Mouse (Mus musculus) liver, embryonic 13.5 days (tissue): ENCODE results near the gene Cyb5d1. TPM values are rescaled to one million over a fixed set of nuclear protein-coding genes. Genes with fewer than 3 reads are reported as not detected.
A peak's percentile ranks its signal among the peaks of the same experiment; 100 is the strongest.

Experiments used
- ATAC-seq: fragments of 200-750 bp; cut with Nextera tagmentation; 2 replicates; pipeline ENCODE4 v1.8.0; 2017; ENCODE audit warnings: low read depth, mild to moderate bottlenecking, moderate number of reproducible peaks, moderate library complexity
- DNase-seq: peaks from one replicate; pipeline ENCODE4 v3.0.0; 2022
- H3K27ac ChIP-seq: fragments of 300-500 bp; sonication (generic); 2 replicates; pipeline ENCODE4 v1.5.1; 2015; ENCODE audit warnings: moderate library complexity, mild to moderate bottlenecking, inconsistent platforms
- H3K27me3 ChIP-seq: fragments of 300-500 bp; sonication (generic); 2 replicates; pipeline ENCODE4 v1.6.1; 2015; ENCODE audit warnings: mild to moderate bottlenecking, inconsistent platforms
- H3K36me3 ChIP-seq: fragments of 300-500 bp; sonication (generic); 2 replicates; pipeline ENCODE4 v1.6.1; 2015; ENCODE audit warnings: mild to moderate bottlenecking, inconsistent platforms
- H3K4me1 ChIP-seq: fragments of 300-500 bp; sonication (generic); replicated peaks from 2 replicates; pipeline ENCODE4 v1.6.1; 2015; ENCODE audit warnings: inconsistent platforms
- H3K4me2 ChIP-seq: fragments of 300-500 bp; sonication (generic); 2 replicates; pipeline ENCODE4 v1.6.1; 2015; ENCODE audit warnings: inconsistent platforms, mild to moderate bottlenecking, moderate library complexity
- H3K4me3 ChIP-seq: fragments of 300-500 bp; sonication (generic); replicated peaks from 2 replicates; pipeline ENCODE4 v1.5.1; 2015; ENCODE audit warnings: mild to moderate bottlenecking, inconsistent platforms
- H3K9ac ChIP-seq: fragments of 300-500 bp; sonication (generic); 2 replicates; pipeline ENCODE4 v1.6.1; 2015; ENCODE audit warnings: mild to moderate bottlenecking, inconsistent platforms
- H3K9me3 ChIP-seq: fragments of 300-500 bp; sonication (generic); replicated peaks from 2 replicates; pipeline ENCODE4 v1.6.1; 2016; ENCODE audit warnings: inconsistent platforms
- WGBS: fragments of 180-500 bp; shearing (Covaris S2); methylation state at CpG from one replicate; pipeline ENCODE4 v1.1.7; 2015; ENCODE audit not compliant: insufficient replicate concordance; 5-methylcytosine and 5-hydroxymethylcytosine counted together
- polyA plus RNA-seq: library from polyadenylated mRNA; unstranded; fragments of >200 nt; fragmentation: Nextera tagmentation; extraction: Ambion mirVana; gene quantifications from 2 replicates; pipeline ENCODE4 v1.2.1, GENCODE M21; 2015

Cyb5d1 gene
- polyA plus RNA-seq, 1 experiment from 2014 or later, result 10.3 TPM

DNA sequence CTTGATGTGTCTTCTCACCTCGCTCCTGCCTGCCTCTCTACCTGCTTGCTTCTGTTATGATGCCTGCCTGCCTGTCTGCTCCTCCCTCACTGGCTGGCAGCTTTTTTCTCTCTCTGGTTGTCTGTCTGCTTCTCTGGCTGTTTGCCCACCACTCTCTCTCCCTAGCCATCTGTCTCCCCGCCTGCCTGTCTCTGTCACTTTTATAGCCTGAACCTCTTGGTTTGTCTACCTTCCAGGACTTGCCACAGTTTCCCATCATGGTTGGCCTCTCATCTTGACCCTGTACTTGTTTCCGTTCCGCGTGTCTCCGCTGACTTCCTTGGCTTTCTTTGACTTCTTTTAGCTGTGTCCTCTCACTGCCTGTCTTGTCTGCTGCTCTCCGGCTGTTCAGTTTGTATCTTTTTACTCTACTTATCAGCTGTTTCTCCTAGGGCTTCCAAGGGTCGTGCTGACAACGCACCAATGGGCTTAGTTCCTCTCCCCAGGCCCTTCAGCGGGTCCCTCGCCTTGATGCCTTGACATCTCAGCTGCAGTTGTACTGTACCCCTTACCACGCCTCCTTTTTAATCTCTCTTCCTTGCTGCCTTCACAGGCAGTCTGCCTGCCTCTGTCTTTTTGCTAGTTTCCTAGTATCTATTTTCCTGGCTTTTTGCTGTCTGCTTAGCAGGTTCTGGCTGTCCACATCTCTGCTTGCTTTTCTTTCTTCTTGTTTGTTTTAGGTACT lies 23.2 kb downstream of the Cyb5d1 start:
- Histone ChIP-seq H3K4me1 (peaks cover 78% of the 10 kb centered on the region), H3K27ac (peak overlapping the region; percentile 91), H3K4me2 (peak overlapping the region; percentile 69), H3K9me3 (no peaks in the 10 kb centered on the region), H3K4me3 (peak overlapping the region; percentile 47), H3K36me3 (no peaks in the 10 kb centered on the region), H3K9ac (peak overlapping the region; percentile 24), H3K27me3 (peaks cover 39% of the 10 kb centered on the region)
- no peak for ATAC-seq
- no peak for DNase-seq
- WGBS, result 37% methylated on average over 12 of the region's 12 CpGs

DNA sequence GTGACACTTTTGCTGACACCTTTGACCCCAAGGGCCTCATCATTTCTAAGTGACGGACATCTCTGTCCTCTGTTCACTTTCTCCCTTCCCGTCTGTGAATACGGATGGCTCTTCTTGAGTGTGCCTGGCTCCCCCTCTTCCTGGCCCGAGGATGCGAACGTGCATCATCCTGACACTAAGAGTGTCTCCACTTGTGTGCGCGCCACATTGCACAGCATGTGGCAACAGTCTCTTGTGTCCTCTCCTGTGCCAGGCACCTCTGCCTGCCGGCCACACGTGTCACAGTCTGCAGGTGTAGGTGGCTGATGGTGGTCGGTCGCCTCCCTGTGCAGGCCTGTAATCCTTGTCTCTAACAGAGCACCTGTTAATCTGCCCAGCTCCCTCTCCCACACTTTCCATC lies 23.8 kb downstream of the Cyb5d1 start:
- Histone ChIP-seq H3K36me3 (no peaks in the 10 kb centered on the region), H3K9ac (peak overlapping the region; percentile 24; the same call in 1 of the 2 replicates), H3K4me1 (peaks cover 78% of the 10 kb centered on the region), H3K4me3 (peak overlapping the region; percentile 47; the same call in 1 of the 2 replicates), H3K4me2 (peak overlapping the region; percentile 69), H3K27me3 (peaks cover 46% of the 10 kb centered on the region), H3K27ac (peak overlapping the region; percentile 91), H3K9me3 (no peaks in the 10 kb centered on the region)
- 72% methylated on average over 12 of the region's 12 CpGs for WGBS
- ATAC-seq (no peak), DNase-seq (no peak)

DNA sequence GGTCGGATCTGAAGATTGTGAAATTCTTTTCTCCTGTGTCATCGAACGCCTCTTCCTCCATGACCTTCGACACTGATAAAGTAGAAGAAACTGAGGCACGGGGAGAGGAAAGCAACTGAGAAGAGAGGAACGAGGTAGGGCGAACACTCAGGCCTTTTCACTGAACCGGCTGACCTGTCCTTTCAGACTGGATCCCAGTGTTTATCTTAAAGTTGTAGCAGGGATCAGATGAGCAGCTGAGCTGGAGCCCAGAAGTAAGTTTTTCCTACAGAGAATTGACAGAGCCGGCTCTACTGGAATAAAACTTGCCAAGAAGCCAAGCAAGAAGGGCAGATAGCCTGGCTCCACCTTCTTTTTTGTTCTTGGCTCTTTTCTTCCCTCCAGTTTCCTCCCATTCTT lies 24.6 kb downstream of the Cyb5d1 start:
- Histone ChIP-seq H3K9ac (peak overlapping the region; percentile 5; the same call in 1 of the 2 replicates), H3K4me2 (peak overlapping the region; percentile 18; the same call in 1 of the 2 replicates), H3K9me3 (no peaks in the 10 kb centered on the region), H3K4me3 (no peak overlapping the region), H3K27ac (peak overlapping the region; percentile 91), H3K36me3 (no peaks in the 10 kb centered on the region), H3K27me3 (peaks cover 54% of the 10 kb centered on the region), H3K4me1 (peaks cover 81% of the 10 kb centered on the region)
- DNase-seq (no peak), ATAC-seq (no peak)
- WGBS, result 37% methylated on average over 9 of the region's 9 CpGs

DNA sequence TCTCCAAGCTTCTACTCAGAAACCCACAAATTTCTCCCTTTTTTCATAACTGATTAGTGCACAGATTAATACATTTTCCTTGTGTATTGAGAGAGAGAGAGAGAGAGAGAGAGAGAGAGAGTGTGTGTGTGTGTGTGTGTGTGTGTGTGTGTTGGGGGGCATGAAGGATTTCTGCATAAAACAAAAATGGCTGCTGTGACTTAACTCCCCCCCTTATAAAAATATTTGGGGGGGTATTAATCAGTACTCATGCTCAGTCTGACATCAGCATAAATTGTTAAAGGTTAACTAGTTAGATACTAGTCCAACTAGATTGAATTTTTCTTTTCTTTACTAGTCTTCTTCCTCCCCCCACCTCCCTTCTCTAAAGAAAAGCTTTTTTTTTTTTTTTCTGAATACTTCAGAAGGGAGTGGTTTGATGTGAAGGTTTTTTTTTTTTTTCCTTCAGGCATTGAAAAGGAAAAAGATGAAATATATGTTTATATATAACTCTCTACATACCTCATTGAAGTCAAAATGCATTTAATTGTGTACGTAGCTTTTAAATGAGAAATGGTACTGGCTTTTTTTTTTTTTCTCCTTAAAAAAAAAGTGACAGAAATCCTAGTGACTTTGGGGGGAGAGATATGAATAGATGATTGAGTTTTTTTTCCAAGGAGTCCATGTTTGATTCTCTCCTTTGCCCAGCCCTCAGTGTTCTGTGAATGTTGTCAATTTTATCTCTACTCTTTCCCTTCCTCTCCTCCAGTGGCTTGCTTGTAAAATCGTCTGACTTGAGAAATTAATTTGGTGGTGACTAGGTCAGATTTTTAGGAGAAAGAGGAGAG lies 25.2 kb downstream of the Cyb5d1 start:
- no peak for DNase-seq
- Histone ChIP-seq H3K9ac (peak overlapping the region; percentile 5; the same call in 1 of the 2 replicates), H3K9me3 (no peaks in the 10 kb centered on the region), H3K36me3 (no peaks in the 10 kb centered on the region), H3K27me3 (peaks cover 60% of the 10 kb centered on the region), H3K4me2 (peak overlapping the region; percentile 97), H3K27ac (peak overlapping the region; percentile 91), H3K4me3 (peak overlapping the region; percentile 73; the same call in 1 of the 2 replicates), H3K4me1 (peaks cover 87% of the 10 kb centered on the region)
- ATAC-seq, result no peak
- WGBS, result 41% methylated on average over 2 of the region's 2 CpGs

DNA sequence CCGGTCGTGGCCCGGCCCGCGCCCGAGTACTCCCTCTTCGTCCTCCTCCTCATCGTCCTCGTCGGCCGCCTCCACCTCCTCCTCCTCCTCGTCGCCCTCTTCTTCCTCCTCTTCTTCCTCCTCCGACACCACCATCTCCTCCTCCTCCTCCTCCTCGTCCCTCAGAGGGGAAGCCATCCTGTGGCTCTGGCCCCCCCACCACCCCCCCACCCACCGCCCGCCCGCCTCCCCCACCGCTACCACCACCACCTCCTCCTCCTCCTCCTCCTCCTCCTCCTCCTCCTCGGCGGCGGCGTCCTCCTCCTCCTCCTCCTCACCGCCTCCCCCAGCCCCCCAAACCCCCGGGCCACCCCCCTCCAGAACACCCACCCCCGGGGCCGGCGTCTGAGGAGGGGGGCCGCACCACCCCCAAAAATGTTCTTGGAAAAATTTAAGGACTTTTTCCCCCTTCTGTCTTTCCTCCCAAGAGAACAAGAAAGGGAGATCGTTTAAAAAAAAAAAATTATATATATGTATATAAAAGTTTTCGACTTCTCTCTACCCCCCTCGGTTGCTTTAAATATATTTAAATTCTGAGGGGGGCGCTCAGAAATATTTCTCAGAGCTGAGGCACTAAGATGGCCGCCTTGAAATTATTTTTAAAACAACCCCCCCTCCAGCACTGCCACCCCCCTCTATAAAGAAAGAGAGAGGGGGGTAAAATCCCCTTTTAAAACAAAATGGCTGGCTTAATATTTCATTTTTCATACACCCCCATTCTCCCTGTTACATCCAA lies 26.0 kb downstream of the Cyb5d1 start, which contains the start of gene Chd3:
Chd3 (minus strand) TSS at position 192 of the 775 bp plus-strand sequence.
- H3K4me1 ChIP-seq, result peaks cover 90% of the 10 kb centered on the region
- WGBS, result 9% methylated on average over 20 of the region's 34 CpGs

DNA sequence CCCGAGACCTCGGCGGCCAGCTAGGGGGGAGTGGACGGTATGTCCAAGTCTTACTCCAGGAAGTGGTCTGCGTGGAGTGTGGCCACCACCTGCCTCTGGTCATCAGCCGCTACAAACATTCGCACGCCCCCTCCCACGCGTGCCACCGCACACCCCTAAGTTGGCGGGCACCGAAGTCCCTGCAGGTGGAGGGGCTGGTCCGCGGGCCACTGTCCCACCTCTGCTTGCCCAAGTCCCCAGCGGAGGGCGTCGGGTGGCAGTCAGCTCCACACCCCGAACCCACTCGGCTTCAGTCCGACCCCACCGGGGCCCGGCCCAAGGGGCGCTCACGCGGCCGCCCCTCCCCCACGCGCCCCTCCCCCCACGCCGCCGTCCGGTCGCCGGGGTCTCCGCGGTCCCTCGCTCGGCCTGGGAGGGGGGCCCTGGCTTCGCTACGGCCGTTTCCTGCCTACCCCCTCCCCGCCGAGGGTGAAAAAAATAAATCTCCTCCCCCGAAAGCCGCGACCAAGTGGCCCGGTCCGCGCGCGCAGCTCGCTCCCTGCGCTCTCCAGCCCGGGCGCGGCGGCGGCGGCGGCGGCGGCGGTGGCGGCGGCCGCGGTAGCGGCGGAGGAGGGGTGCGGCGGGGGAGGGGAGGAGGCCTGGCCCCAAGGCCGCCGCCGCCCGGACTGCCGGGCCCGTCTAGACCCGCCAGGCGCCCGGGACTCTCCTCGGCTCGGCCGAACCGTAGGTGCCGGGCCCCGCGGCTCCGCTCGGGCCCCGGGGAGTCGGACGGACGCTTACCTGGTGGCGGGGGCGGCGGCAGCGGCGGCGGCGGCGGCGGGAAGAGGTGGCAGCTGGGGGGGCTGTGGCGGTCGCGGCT lies 26.8 kb downstream of the Cyb5d1 start:
- Histone ChIP-seq H3K9ac (peak overlapping the region; percentile 88), H3K36me3 (no peaks in the 10 kb centered on the region), H3K9me3 (no peaks in the 10 kb centered on the region), H3K27me3 (peaks cover 67% of the 10 kb centered on the region), H3K4me3 (peak overlapping the region; percentile 73), H3K27ac (peak overlapping the region; percentile 68), H3K4me2 (peak overlapping the region; percentile 97), H3K4me1 (peaks cover 84% of the 10 kb centered on the region)
- no peak for ATAC-seq
- no peak for DNase-seq
- WGBS, result 1% methylated on average over 36 of the region's 106 CpGs

More for the DNA sequence above, 26.0 kb downstream of the Cyb5d1 start, which contains the start of gene Chd3:
- no peaks in the 10 kb centered on the region for H3K9me3 ChIP-seq
- no peak for ATAC-seq
- H3K4me3 ChIP-seq, result peak within 1 kb of the TSS; percentile 73
- no peaks in the 10 kb centered on the region for H3K36me3 ChIP-seq
- H3K27ac ChIP-seq, result peak within 1 kb of the TSS; percentile 68
- peaks cover 64% of the 10 kb centered on the region for H3K27me3 ChIP-seq
- no peak for DNase-seq
- peak within 1 kb of the TSS; percentile 88 for H3K9ac ChIP-seq
- peak within 1 kb of the TSS; percentile 97 for H3K4me2 ChIP-seq

DNA sequence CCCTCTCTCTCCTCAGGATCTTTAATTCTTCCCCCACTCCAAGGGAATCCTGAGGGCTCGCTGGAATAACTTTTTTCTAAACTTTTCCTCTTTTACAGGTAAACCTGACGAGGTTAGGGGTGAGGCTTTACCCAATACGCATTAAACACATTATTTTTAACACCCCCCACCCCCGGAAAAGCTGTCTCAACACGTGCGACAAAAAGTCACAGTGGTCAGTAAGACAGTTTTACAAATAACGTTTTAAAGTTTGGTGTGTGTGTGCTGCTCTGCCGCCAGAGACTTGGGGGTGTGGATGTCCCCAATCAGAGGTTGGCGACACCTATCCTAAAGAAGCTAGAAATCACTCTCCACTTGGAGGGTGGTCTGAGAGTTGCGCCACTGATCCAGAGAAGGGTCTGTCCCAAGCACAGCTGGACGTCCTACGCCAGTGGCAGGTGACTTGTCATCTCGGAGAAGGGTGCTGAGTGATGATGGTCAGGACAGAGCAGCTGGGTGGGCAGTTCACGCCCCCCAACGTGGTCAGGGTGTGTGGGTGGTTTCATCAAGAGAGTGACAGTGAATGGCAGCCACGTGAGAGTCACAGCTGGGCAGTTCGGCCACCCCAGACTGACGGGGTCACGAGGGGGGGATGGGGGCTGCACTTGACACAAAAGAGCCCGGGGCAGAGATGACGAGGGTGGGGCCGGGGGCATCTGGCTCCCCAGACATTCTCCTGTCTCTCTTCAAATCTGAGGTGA lies 27.6 kb downstream of the Cyb5d1 start:
- Histone ChIP-seq H3K27me3 (peaks cover 68% of the 10 kb centered on the region), H3K27ac (peak overlapping the region; percentile 68), H3K9me3 (no peaks in the 10 kb centered on the region), H3K36me3 (no peaks in the 10 kb centered on the region), H3K4me1 (peaks cover 76% of the 10 kb centered on the region), H3K4me2 (peak overlapping the region; percentile 97), H3K9ac (peak overlapping the region; percentile 88), H3K4me3 (peak overlapping the region; percentile 73)
- ATAC-seq (no peak), DNase-seq (no peak)
- 2% methylated on average over 22 of the region's 22 CpGs for WGBS

DNA sequence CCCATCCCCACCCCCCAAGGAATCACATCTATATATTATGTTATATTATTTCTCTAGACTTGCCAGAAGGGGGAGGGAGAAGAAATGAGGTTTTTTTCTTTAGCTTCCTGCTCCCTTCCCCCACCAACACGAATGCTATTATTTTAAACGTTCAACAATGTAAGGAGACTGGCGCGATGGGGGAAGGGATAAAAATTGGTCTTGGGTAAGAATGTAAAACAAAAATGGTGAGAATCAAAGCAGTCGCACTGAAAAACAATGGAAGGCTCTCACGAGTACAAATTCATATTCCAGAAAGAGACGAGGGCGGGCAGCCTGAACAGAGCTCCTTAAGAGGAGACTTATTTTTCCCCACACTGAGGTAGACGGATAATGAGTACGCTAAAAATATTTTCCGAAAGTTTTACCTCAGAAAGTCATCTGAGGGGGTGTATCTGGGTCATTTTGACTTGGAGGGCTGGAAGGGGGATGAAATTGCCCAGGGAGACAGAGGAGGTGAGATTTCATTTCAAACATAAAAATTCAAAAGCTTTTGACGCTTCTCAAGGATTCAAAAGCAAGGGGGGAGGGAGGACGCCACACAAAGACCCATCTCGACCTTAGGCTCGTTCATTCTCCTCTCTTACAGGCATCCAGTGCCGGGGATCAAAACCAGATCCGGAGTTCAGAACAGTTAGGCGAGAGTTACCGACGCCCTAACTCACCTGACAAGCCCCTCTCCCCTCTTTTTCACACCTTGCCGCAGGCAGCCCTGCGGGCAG lies 28.4 kb downstream of the Cyb5d1 start:
- Histone ChIP-seq H3K27me3 (peaks cover 66% of the 10 kb centered on the region), H3K4me1 (peaks cover 69% of the 10 kb centered on the region), H3K9me3 (no peaks in the 10 kb centered on the region), H3K27ac (peak overlapping the region; percentile 68), H3K9ac (peak overlapping the region; percentile 88), H3K36me3 (no peaks in the 10 kb centered on the region), H3K4me3 (peak overlapping the region; percentile 73), H3K4me2 (peak overlapping the region; percentile 97)
- ATAC-seq (no peak), DNase-seq (no peak)
- under 1% methylated on average over 22 of the region's 22 CpGs for WGBS

DNA sequence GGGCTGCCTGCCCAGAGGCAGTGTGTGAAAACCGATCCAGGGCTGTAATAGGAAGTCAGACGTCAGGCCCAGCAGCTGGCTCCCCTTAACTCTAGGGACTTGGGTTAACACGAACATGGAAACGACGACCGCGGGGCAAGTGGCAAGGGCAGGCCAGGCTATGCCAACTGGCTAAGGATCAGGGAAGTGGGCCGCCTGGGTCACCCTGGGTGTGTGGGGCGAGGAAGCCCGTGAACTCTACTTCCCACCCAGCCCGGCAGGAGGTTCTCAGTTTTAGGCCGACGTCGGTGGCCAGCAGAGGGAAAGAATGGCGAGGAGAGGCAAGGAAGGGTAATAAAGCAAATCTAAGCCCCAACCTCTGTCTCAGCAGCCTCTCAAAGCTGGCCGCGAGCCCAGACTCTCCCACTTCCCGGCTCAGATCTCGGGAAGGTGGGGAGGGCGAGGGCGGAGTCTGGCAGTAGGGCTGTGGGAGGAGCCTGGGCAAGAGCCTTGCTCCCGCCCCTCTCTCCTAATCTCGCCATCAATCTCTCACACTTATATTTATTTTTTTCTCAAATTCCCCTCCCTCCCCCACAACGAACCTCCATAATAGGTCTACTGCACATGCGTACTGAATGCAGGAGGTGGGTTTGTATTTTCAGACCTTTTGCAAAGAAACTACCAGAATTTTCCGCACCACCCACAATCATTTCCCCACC lies 29.1 kb downstream of the Cyb5d1 start:
- peak; percentile 66 for DNase-seq
- Histone ChIP-seq H3K9me3 (no peaks in the 10 kb centered on the region), H3K36me3 (0 out of 2 replicates have a peak, but pooled peaks cover under 1% of the 10 kb centered on the region), H3K9ac (peak overlapping the region; percentile 46), H3K27me3 (peaks cover 60% of the 10 kb centered on the region), H3K4me2 (peak overlapping the region; percentile 97), H3K4me3 (peak overlapping the region; percentile 73), H3K4me1 (peaks cover 61% of the 10 kb centered on the region), H3K27ac (peak overlapping the region; percentile 40)
- 5% methylated on average over 26 of the region's 26 CpGs for WGBS
- peak; percentile 70 for ATAC-seq
